Mouse (Mus musculus): ENCODE results near the gene Cemip. TPM values are rescaled to one million over a fixed set of nuclear protein-coding genes. Genes with fewer than 3 reads are reported as not detected.

Gene Cemip
- total and polyA plus RNA-seq, 2 experiments from 2014 or later: 0.60 to 8.2 TPM

DNA sequence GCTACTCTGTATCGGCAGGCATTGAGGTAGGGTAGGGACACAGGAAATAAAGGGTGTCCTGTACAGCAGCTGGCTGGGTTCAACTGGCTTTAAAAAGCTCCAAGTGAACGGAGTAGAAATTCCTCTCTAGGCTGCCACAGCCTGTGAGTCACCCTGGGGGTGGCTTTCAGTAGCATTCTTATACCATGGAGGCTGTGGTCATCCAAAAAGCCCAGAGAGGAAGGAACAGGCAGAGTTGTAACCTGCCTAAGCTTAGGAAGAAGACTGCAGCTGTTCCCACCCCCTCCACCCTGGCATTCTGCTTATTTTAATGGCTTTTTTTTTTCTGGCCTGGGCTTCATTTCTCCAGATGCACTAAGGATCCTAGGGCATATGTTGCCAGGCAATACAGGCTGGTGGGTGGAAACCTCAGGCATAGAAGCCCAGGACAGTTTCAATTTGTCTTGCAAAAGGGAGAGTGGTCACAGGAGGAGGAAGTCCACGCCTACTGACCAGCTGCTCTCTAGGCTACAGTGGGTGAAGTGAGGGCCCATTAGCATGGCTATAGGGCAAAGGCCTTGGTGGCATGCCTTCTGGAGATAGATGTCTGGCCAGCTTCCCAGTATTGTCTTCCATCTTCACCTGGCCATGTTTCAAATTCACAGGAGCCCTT, 57.1 kb downstream of the Cemip start:
- Histone ChIP-seq H3K4me3 (ENCODE audit: low read depth, low read length) (no peak overlapping the region), H3K9me3 (ENCODE audit: low read length) (no peaks in the 10 kb centered on the region), H3K27ac (ENCODE audit: low read depth, low read length) (no peak overlapping the region), H3K4me2 (ENCODE audit: low read depth, low read length, poor library complexity, severe bottlenecking) (no peak overlapping the region), H3K9ac (replicated peaks; ENCODE audit: low read length, poor library complexity, severe bottlenecking) (no peak overlapping the region), H3K27me3 (ENCODE audit: insufficient read depth, low read length) (no peaks in the 10 kb centered on the region), H3K36me3 (ENCODE audit: insufficient read depth, low read length) (no peaks in the 10 kb centered on the region), H3K4me1 (ENCODE audit: insufficient read depth, low read length) (no peaks in the 10 kb centered on the region)
- DNase-seq (ENCODE audit: low spot score) (peak; percentile 62), ATAC-seq (ENCODE audit: low FRiP score) (no peak)
- no peak for TF ChIP-seq CTCF (IDR thresholded peaks at IDR 0.05)
- 62% methylated on average over 3 of the region's 3 CpGs for WGBS

DNA sequence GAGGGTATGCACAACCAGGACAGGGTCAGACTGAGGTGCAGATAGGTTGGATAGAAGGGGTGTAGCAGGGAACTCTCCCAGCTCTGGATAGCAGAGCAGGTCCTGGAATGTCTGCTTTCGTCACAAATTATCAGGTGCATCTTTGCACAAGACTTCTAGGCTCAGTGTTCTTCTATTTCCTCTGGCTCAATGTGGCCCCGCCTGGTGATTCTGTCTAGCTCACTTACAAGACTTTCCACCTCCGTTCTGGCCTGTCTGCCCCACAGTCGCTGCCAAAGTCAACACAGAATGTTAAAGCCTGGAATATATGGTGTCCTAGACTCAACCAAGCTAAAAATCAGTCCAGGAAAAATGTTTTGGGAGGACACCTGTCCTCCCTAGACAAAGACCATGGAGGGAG, 57.9 kb downstream of the Cemip start:
- TF ChIP-seq CTCF (IDR thresholded peaks at IDR 0.05): no peak
- no peak for DNase-seq (ENCODE audit: low spot score)
- Histone ChIP-seq H3K9me3 (ENCODE audit: low read length) (no peaks in the 10 kb centered on the region), H3K4me2 (ENCODE audit: low read depth, low read length, poor library complexity, severe bottlenecking) (no peak overlapping the region), H3K4me3 (ENCODE audit: low read depth, low read length) (no peak overlapping the region), H3K9ac (replicated peaks; ENCODE audit: low read length, poor library complexity, severe bottlenecking) (no peak overlapping the region), H3K36me3 (ENCODE audit: insufficient read depth, low read length) (no peaks in the 10 kb centered on the region), H3K4me1 (ENCODE audit: insufficient read depth, low read length) (no peaks in the 10 kb centered on the region), H3K27me3 (ENCODE audit: insufficient read depth, low read length) (no peaks in the 10 kb centered on the region), H3K27ac (ENCODE audit: low read depth, low read length) (no peak overlapping the region)
- 89% methylated on average over 4 of the region's 4 CpGs for WGBS
- ATAC-seq (ENCODE audit: low FRiP score): no peak

DNA sequence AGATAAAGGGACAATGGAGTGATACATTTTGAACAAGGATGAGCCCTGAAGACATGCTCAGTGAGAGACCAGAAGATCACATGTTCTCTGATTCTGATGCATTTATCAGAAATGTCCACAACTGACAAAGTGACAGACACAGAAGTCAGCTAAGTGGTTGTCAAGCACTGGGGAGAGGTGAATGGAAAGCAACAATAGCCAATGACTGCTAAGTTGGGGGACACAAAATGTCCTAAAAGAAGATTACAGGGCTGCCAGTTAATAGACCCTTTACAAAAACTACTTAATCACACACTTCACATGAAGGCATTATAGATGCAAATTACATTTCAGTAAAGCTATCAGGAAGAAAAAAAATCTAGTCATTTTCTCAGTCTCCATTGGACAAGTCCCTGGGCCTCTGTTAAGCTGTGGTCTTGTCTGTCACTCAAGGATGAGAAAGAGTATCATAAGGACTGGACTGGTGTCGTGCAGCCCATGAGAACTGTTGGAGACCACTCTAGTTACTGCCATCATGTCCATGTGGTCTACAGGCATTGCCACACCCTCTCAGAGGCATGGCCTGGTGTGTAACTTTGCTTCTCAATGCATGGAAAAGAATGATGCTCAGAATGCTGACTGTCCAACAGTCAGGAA, 59.2 kb downstream of the Cemip start:
- Histone ChIP-seq H3K4me1 (ENCODE audit: insufficient read depth, low read length) (no peaks in the 10 kb centered on the region), H3K4me2 (ENCODE audit: low read depth, low read length, poor library complexity, severe bottlenecking) (no peak overlapping the region), H3K4me3 (ENCODE audit: low read depth, low read length) (no peak overlapping the region), H3K27me3 (ENCODE audit: insufficient read depth, low read length) (no peaks in the 10 kb centered on the region), H3K27ac (ENCODE audit: low read depth, low read length) (no peak overlapping the region), H3K9me3 (ENCODE audit: low read length) (no peaks in the 10 kb centered on the region), H3K9ac (replicated peaks; ENCODE audit: low read length, poor library complexity, severe bottlenecking) (no peak overlapping the region), H3K36me3 (ENCODE audit: insufficient read depth, low read length) (no peaks in the 10 kb centered on the region)
- TF ChIP-seq CTCF (IDR thresholded peaks at IDR 0.05): no peak
- no peak for ATAC-seq (ENCODE audit: low FRiP score)
- DNase-seq (ENCODE audit: low spot score): no peak
- WGBS: 53% methylated on average over 1 of the region's 1 CpGs

DNA sequence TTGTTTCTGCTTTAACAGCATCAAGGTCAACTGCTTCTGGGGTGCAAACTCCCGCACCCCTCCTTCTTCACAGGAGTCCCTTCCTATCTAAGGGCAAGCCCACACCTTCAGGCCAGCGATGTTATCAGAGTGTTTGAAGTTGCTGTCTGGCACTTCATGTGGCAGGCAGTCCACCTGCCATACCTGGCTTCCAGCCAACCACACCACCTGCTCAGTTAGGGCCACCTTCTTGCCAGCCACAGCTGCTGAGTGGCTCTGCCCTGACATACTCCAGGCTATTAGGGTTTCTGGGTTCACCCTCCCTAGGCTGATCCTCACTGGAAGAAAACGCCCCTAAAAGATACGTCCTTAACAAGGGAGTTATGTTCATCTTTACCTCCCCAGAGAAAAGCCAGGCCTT, 60.2 kb downstream of the Cemip start:
- Histone ChIP-seq H3K4me1 (ENCODE audit: insufficient read depth, low read length) (no peaks in the 10 kb centered on the region), H3K9ac (replicated peaks; ENCODE audit: low read length, poor library complexity, severe bottlenecking) (no peak overlapping the region), H3K27ac (ENCODE audit: low read depth, low read length) (no peak overlapping the region), H3K4me2 (ENCODE audit: low read depth, low read length, poor library complexity, severe bottlenecking) (no peak overlapping the region), H3K9me3 (ENCODE audit: low read length) (no peaks in the 10 kb centered on the region), H3K4me3 (ENCODE audit: low read depth, low read length) (no peak overlapping the region), H3K27me3 (ENCODE audit: insufficient read depth, low read length) (no peaks in the 10 kb centered on the region), H3K36me3 (ENCODE audit: insufficient read depth, low read length) (no peaks in the 10 kb centered on the region)
- no peak; the same call in 1 of the 2 replicates for ATAC-seq (ENCODE audit: low FRiP score)
- 80% methylated on average over 4 of the region's 4 CpGs for WGBS
- TF ChIP-seq CTCF (IDR thresholded peaks at IDR 0.05): no peak
- peak; percentile 41 for DNase-seq (ENCODE audit: low spot score)

DNA sequence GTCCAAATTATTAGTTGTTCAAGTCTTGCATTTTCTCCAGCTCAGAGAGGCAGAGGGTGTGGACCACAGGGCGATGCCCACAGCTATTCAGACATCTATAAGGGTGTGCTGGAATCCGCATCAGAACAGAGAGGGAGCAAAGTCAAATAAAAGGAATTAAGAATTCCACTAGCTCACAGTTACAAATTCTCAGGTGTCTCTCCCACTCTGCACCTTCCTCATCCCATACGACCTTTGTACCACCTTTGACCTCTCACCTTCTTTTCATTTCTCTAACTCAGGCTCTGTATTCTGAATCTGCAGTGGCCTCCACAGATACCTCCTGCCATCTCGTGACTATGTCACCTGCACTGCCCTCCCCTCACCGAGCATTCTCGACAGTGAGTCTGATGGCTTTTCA, 62.8 kb downstream of the Cemip start:
- H3K36me3 ChIP-seq (ENCODE audit: insufficient read depth, low read length): no peaks in the 10 kb centered on the region
- no peak overlapping the region for H3K4me3 ChIP-seq (ENCODE audit: low read depth, low read length)
- H3K9ac ChIP-seq (replicated peaks; ENCODE audit: low read length, poor library complexity, severe bottlenecking): no peak overlapping the region
- TF ChIP-seq CTCF (IDR thresholded peaks at IDR 0.05): no peak
- ATAC-seq (ENCODE audit: low FRiP score) (no peak), DNase-seq (ENCODE audit: low spot score) (no peak)
- no peaks in the 10 kb centered on the region for H3K4me1 ChIP-seq (ENCODE audit: insufficient read depth, low read length)
- H3K27me3 ChIP-seq (ENCODE audit: insufficient read depth, low read length): no peaks in the 10 kb centered on the region
- H3K9me3 ChIP-seq (ENCODE audit: low read length): no peaks in the 10 kb centered on the region
- no peak overlapping the region for H3K4me2 ChIP-seq (ENCODE audit: low read depth, low read length, poor library complexity, severe bottlenecking)
- WGBS: 79% methylated on average over 6 of the region's 6 CpGs
- H3K27ac ChIP-seq (ENCODE audit: low read depth, low read length): no peak overlapping the region

DNA sequence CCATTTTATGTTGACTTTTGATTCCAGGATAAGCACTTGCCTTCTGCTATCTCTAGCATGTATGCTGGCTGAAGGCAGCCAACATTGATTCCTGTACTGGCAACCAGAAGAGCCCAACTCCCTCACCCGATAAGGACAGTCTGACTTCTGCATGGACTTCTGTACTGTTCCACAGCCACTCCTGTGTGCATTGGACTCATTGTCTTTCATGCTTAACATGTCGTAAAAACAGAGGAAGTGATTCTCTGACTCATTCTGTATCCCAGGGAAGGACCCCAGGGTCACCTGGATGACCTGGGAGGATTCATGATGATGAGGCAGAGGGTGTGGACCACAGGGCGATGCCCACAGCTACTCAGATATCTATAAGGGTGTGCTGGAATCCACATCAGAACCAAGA, 63.8 kb downstream of the Cemip start:
- WGBS: 84% methylated on average over 3 of the region's 3 CpGs
- no peak for ATAC-seq (ENCODE audit: low FRiP score)
- Histone ChIP-seq H3K27ac (ENCODE audit: low read depth, low read length) (no peak overlapping the region), H3K4me2 (ENCODE audit: low read depth, low read length, poor library complexity, severe bottlenecking) (no peak overlapping the region), H3K36me3 (ENCODE audit: insufficient read depth, low read length) (no peaks in the 10 kb centered on the region), H3K27me3 (ENCODE audit: insufficient read depth, low read length) (no peaks in the 10 kb centered on the region), H3K9me3 (ENCODE audit: low read length) (no peaks in the 10 kb centered on the region), H3K4me3 (ENCODE audit: low read depth, low read length) (no peak overlapping the region), H3K4me1 (ENCODE audit: insufficient read depth, low read length) (0 out of 2 replicates have a peak, but pooled peaks cover 5% of the 10 kb centered on the region), H3K9ac (replicated peaks; ENCODE audit: low read length, poor library complexity, severe bottlenecking) (no peak overlapping the region)
- no peak for DNase-seq (ENCODE audit: low spot score)
- no peak for TF ChIP-seq CTCF (IDR thresholded peaks at IDR 0.05)

Data from midbrain, postnatal 0 days (tissue).